Mouse (Mus musculus): ENCODE measurements at regions not wholly inside any gene's neighbourhood (a gene's known extent, or its start where the extent isn't known, plus 50 kb on each side); places are given as distances from the start of the nearest gene placed in this dataset.
A peak's percentile ranks its signal among the peaks of the same experiment; 100 is the strongest.

DNA sequence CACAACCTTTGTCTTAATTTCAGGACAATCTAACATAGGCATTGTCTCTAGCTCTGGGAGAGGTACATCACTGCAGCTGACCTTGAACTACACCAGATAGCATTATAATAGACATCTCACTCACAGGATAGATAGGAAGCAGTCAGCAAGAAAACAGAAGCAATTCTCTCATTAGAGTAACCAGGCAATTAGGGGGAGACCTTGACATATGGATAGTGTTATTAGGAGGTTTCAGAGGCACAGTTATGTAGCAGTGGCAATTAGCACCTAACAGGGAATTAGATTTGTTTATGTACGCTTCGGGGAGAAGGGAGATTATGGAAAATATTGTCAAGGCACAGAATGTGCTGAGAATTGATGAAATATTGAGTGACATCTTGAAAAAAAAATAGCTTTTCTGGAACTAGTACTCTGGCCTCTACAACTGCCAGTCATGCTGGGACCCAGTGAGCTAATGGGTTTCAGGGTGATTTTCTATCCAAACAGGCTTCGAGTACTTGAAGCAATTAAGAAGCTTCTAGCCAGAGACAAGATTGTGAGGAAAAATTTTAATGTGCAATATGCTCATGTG is 216.8 kb upstream of the Aco1 start:
- DNase-seq (ENCODE audit: extremely low spot score, low spot score): no peak

DNA sequence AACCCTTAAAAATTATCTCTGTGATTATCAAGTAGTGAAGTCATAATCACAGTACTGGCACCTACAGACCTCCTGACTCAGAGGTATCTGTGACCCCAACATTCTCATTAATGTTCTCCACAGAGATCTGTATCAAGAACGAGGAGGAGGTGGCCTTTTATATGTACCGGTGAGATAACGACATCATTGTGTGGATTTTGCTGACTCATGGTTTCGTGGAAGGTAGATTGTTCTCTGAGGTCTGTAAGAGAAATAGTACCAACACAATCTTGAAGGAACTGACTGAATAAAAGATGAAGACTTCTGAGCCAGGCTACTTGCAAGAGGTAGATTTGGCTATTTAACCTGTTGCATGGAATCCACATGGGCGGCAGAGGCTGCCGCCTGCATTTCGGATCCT is 216.3 kb upstream of the Aco1 start:
- DNase-seq (ENCODE audit: extremely low spot score, low spot score): no peak

DNA sequence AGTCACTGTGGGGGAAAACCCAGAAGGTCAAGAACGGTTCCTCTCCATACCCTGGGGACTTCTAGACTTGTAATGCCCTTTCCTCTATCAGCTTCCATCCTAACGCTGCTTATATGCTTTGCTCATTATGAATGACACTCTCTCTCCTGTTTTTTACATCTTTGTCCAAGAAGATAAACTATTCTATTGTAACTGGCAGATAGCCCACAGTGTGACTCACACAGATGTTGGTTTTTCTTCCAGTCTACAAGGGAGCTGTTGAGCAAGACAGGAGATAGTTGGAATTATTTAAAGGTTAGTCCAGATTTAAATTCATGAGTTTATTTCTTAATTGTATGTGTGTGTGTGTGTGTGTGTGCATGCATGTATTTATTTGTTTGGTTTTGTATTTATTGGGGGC is 214.4 kb upstream of the Aco1 start:
- DNase-seq (ENCODE audit: extremely low spot score, low spot score): no peak

DNA sequence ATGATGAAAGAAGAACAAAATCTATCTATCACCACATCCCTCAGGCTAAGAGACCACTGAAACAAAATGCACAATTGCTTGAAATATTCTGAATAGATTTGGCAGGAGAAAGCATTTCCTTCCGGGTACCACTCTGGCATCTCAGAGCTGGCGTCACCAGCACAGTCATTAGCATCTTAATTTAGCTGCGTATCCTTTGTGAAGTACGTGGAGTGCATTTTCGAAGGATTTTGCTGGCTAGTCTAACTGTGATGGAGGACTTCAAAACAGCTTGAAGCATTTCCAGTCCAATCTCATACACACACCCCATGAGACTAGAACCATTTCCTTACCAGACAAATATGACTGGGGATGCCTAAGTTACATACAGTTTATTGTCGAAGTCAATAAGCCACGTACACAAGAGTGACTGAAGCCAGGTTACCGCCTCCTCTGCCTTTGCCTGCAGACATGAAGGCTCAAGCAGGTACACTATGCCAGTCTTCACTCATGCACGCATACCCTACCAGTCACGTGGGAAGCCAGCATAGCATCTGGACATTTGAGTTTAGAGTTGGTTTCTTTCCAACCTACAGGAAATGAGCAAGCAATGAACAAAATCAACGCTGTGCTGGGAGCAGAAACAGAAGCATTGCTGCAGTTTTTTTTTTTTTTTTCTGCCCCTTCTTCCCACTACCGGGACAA is 208.7 kb upstream of the Aco1 start:
- DNase-seq (ENCODE audit: extremely low spot score, low spot score): no peak

DNA sequence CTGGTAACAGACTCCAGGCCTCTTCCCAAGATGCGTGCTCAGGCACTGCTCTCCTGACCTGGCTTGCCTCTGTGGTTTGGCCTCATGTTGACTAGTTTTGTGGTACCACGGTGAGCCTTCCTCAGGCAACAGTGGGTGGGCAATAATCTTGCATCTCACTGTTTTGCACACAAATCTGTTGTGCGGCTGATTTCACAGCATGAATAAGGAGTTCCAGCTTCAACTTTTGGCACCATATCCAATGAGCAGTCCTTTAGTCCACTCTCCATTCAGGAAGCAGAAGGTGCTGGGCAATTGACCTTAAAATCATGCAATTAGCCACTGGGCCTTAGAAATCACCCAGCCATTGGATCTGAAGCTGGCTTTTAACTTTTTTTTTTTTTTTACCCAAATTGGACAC is 184.2 kb upstream of the Aco1 start:
- DNase-seq (ENCODE audit: extremely low spot score, low spot score): no peak

DNA sequence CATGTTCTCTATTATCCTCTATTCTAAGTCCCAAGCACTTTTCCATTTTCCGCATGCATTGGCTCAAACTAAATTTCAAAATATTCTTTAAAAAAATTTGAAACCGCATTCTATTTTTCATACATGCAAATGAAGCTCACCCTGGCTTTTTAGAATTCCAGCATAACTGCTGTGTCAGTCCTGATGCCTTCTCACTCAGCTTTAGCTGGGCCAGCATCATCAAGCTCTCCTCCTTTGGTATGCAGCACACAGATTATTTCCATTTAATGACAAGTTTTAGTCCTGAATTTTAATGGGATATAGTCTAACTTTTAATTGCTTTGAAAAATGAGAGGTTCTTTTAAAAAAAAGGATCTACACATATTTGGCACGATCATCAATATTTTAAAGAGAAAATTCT is 174.9 kb upstream of the Aco1 start:
- DNase-seq (ENCODE audit: extremely low spot score, low spot score): no peak

DNA sequence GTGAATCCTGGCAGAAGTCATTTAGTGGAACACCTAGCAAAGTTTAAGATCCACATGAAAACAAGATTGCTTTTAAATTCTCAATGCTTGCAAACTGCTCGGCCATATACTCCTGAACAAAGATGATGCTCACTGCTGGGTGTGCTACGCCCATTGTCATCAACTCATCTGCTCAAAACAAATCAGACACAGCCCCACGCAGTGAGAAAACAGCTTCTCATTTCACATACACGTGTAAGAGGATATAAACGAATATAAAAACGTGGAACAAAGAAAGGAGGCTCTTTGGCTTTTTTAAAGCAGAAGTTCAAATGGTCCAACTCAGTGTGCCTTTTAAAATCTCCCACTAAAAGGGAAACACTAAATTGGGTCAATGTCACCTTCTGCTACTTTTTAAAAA is 151.5 kb upstream of the Aco1 start:
- DNase-seq (ENCODE audit: extremely low spot score, low spot score): no peak

DNA sequence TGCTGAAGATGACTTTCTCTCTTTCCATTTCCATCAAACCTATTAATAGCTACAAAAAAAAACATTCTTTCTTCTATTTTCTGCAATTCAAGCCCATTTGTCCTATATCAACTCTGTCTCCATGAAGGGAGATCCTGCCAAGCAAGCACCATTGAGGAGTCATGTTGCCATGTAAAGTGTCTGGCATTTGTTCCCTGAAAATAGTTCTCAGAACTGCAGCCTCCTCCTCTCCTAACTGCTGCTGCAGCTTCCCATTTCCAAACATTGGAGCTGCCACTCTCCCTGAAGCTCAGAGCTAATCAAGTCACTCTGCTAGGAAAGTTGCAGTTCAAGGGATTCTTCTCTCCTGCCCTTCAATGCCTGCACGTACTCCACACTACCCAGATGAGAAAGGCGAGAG is 151.0 kb upstream of the Aco1 start:
- no peak for DNase-seq (ENCODE audit: extremely low spot score, low spot score)

DNA sequence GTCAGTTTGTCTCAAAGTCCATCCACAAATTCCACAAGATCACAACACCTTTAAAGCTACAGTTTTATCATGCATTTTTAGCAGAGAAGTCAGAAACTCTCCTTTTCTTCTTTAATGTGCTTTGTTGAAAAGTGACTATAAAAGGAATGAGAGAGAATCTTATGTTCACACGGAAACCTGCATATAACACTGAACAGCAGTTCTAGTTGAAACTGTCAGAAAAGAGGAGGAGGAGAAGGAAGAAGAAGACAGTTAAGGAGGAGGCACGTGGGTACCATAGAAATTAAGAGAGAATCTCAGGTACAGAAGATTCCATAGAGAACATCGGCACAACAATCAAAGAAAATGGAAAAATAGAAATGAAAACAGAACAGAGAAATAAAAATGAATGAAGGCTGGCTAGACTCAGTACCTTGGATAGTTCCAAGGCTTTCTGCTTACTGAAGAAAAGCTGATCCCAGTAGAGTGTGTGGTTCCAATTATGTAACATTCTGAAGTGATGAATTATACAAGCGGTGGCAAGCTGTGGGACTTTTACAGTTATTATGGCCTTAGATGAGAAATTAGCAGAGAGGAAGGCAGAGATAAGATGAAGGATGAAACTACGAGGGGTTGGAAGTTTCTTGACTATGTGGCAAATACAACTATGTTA is 144.0 kb upstream of the Aco1 start:
- no peak for DNase-seq (ENCODE audit: extremely low spot score, low spot score)

DNA sequence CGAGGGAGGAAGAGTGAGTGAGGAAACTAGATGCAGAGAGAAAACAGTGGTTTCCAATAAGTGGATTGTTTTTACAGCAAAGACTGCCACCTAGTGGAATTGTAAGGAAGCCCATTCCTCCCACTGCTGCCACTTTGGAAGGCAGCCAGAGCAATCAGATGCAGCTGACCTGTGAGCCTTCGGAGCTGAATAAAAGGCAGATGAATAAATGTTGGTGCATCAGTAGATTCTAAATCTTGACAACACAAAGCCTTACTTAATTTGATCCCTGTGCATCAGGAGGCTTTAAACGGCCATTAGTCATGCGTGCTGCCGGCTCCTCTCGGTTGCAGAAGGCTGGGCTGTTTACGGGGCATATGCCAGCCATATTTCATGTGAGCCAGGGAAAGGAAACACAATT is 128.2 kb upstream of the Aco1 start:
- peak; percentile 42 for DNase-seq (ENCODE audit: extremely low spot score, low spot score)

DNA sequence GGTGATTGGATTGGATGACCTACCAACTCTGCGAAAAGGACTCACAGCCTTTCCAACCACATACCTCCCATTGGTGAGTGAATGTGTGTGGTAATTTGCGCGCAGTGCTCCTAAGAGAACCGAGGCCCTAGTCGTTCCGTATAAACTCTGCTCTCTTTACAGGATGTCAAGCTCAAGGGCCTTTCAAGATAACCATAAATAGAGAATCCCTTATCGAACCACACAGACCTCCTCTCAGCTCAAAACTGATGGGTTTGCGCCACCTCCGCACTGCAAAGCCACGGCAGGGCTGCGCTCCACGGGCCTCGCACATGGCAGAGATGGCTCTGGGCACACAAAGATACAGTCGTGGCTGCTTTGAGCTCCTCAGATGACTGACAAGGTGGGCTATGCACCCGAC is 126.0 kb upstream of the Aco1 start:
- DNase-seq (ENCODE audit: extremely low spot score, low spot score): no peak

DNA sequence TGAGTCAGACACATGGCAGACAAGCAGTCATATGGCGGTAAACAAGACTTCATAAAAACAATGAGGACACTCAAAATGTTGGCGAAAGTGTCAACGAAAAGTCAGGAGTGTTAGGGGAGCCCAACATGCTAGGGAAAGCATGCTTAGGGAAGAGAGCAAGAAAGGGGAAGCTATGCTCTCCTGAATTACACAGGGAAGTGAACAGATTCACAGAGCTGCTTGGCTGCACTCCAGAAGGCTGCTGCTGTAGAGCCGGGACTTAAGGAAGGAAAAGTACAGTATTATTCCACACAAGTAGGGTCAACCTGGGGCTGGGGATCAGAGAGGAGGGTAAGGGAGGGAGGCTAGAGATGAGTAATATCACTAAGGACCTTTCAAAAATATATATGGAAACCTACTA is 124.7 kb upstream of the Aco1 start:
- DNase-seq (ENCODE audit: extremely low spot score, low spot score): no peak

DNA sequence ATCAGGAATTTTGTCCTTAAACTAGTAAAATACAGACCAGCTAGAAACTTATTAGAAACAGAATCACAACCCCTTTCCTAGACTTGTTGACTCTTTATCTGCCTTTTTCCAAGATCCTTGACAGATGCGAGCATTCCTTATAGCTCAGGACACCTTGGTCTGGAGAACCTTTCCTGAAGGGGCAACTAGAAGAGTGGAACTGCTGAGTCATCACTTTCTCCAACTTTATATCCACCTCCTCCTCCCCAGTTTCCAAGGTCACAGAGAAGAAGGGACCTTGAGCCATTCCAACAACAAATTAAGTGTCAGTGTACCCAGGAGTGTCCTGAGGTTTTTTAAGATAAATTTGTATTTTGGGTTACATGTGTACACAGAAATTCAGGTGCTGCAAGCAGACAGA is 111.5 kb upstream of the Aco1 start:
- no peak for DNase-seq (ENCODE audit: extremely low spot score, low spot score)

DNA sequence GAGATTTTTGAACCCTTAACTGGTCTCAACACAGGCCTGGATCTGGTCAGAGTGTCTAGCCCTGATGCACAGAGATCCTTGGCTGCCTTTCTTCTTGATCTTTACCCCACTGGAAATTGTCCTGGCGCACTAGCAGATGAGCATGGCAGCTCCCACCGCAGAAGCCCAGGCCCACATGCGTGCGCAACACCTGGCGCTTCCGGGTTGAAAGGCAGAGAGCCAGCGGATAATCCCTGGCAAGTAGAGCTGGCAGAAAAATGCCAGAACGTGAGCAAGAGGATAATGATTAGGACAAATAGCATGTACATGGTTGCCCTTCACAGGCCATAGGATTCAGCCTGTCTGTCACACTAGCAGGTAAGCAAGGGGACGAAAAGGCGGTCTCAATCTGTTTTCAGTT is 95.0 kb upstream of the Aco1 start:
- DNase-seq (ENCODE audit: extremely low spot score, low spot score): no peak

DNA sequence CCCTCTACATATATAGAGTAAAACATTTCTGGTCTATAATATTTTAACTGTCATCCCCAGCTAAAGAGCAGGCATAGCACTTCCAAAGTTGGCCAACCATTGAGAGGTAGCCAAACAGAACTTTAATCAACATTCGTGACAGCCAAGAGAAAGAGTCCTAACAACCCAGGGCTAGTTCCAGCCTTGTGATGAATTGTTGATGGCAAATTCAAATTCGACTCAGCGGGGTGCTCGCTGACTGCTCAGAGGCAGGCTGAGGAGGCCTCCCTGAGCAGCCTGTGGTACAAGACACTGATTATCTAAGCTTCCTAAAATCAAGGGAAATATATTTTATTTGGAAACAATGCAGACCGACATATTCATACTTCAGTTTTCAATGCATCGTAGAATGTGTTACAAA is 93.8 kb upstream of the Aco1 start:
- no peak for DNase-seq (ENCODE audit: extremely low spot score, low spot score)

DNA sequence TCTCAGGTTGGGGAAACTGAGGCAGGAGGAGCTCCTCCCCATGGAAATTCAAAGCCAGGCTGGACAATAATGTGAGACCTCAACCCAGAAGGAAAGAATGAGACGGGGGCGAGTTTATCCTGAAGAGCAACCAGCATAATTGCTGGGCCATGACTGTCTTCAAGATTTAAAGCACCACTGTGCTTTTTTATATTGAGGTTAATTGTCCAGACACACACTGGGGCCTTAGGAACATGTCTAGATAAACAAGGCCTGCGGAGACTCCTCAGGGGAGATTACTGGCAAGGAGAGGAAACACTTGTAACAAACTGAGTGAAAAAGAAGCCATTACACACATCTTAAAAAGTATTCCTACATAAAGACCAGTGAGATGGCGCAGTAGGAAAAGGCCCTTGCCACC is 91.0 kb upstream of the Aco1 start:
- DNase-seq (ENCODE audit: extremely low spot score, low spot score): no peak

DNA sequence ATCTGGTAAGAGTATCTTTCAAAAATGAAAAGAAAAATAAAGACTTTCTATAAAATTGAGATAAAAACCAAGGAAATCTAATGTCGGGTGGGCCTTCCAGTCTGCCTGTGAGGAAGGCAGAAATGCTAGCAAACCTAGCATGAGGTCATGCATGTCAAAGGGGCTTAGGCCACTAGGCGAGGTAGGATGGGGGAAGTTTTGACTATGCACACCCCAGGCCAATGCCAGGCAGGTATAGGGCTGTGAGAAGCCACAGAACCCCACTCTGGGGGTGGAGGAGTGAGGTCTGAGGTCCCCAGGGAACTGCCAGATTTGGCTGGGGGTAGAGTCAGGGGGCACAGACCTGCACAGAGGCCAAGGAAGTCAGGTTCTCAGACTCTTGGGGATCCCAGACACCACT is 89.5 kb upstream of the Aco1 start:
- DNase-seq (ENCODE audit: extremely low spot score, low spot score): no peak

DNA sequence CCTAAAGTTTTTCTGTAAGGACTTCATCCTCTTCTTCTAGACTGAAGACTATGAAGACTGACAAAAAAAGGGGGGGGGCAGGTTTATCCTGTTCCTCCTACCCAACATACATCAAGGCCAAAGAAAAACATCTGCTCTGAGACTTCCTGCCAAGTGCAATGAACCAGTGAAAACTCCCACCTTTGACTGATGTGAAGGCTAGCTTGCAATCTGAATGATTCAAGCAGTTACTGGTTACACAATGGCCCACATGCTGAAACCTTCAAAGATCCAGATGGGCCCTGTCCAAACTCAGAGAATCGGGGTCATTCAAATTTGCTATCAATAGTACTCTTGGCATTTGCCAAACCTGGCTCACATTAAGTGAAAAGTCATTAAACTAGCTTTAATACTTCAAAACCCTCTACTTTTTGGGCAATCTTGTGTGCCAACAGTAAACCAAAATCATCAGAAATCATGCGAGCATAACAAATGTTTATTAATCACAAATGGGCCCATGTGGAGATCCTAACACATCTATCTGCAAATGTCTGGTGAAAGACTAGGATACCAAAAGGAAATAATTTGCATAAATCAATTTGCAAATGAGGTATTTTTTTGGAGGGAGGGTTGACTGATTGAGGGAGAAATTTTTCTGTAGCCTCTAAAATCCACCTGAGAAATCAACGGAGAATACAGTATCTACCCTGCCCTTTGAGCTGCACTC is 79.0 kb upstream of the Aco1 start:
- no peak for DNase-seq (ENCODE audit: extremely low spot score, low spot score)

DNA sequence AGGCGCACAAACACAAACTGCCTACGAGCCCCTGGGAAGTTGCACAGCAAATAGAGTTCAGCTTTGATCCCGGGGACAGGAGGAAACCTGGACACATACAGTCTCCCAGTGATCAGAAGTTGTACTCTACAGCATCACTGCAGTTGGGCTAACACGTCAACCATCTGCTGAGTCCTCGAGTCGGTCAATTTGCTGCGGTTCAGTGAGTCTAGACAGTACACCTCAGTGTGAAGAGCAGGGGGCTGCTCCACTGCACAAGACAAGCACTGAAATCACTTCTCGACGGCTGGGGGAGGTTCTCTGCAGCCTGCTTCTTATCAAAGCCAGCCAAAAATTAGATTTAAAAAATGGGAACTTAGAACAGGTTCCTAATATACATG is 78.4 kb upstream of the Aco1 start:
- peak; percentile 20 for DNase-seq (ENCODE audit: extremely low spot score, low spot score)

DNA sequence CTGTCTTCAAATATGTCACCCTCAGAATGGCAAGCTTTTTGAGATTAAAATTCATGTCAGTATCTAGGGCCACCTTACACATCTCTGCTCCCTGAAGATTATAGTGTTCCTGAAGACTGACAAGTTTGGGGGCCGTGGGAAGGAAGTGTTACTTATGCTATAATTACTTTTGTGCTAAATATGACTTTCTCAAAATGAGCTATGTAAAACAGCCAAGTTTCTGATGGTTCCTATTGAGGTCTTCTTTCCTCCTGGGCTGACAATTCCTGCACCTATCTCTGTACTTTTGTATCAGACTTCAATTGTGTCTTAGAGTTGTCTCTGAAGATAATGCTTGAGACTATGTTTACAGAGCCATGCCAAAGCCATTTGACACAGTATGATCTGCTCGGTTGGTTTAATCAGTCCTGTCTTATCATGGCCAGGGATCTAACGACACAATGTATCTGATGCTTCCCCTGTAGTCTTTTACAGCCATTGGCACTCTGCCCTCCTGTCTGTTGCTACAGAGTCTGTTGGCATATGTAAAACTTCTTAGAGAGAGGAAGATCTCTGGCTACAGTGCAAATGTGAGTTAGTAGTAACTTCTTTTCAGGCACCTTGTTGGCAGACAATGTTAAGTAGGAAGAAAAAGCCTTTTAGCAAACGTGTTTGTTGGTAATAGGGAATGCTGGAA is 71.8 kb upstream of the Aco1 start:
- no peak for DNase-seq (ENCODE audit: extremely low spot score, low spot score)

DNA sequence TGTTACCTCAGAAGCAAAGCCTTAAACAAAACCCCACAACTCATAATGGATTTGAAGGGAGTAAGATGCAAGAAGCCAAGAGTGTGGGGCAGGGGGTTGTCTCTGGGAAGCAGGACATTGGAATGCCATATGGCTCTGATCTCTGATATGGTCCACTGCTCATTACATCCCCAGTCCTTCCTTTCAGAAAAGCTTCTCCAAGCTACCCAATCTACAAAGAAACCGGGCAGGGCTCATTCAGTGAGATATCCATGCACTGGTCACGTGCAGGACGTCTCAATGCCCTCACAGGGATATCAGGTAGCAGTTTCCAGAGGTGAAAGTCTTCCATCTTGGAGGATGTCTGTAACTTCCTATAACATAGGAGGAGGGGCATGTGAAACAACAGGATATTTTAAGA is 61.8 kb upstream of the Aco1 start:
- DNase-seq (ENCODE audit: extremely low spot score, low spot score): no peak

DNA sequence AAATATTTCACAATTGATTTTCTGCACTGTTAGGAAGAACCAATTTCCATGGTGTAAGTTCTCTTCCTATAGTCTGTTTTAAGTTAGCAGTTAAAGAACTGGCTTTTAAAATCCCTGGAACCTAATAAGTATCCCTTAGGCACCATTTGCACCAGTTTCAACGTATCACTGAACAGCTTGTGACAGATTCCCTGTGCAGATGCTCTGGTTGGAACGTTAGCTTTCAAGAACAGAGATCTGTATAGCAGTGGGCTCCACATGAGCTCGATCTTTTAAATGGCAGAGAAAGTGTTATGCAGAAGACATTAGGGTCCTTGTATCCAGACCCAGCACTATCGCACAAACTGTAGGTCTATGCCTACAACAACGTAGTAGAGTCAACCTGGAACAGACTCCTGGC is 52.6 kb upstream of the Aco1 start:
- no peak for DNase-seq (ENCODE audit: extremely low spot score, low spot score)

Measured in neural tube, embryonic 10.5 days (tissue).